Mouse (Mus musculus): ENCODE results near the gene Cldn24. TPM values are rescaled to one million over a fixed set of nuclear protein-coding genes. Genes with fewer than 3 reads are reported as not detected.
A peak's percentile ranks its signal among the peaks of the same experiment; 100 is the strongest.

The Cldn24 gene
- not detected in 2 replicates for polyA plus RNA-seq (2016; fragmentation: Nextera tagmentation; extraction: Ambion mirVana)

- Histone ChIP-seq H3K27me3 (ENCODE audit: low read depth, poor library complexity, severe bottlenecking) (no peaks in the 10 kb centered on the region), H3K27ac (no peak within 1 kb of the TSS), H3K4me1 (no peaks in the 10 kb centered on the region), H3K9me3 (replicated peaks) (no peaks in the 10 kb centered on the region), H3K4me3 (no peak within 1 kb of the TSS), H3K36me3 (no peaks in the 10 kb centered on the region)
- WGBS = 90% methylated on average over 6 of the region's 6 CpGs
- DNase-seq (ENCODE audit: low spot score) = no peak
These were observed at the start of gene Cldn24 for GRCm38 (mm10) chr8:47821843-47822242. TSS of gene Cldn24 (plus strand) at chr8:47822143.

GRCm38 (mm10) chr8:47772986-47773385 is 49.0 kb upstream of the Cldn24 start:
- no peaks in the 10 kb centered on the region for H3K36me3 ChIP-seq
- H3K4me1 ChIP-seq = peaks cover 16% of the 10 kb centered on the region
- no peaks in the 10 kb centered on the region for H3K9me3 ChIP-seq (replicated peaks)
- no peak overlapping the region for H3K4me3 ChIP-seq
- WGBS = 78% methylated on average over 5 of the region's 5 CpGs
- H3K27me3 ChIP-seq (ENCODE audit: low read depth, poor library complexity, severe bottlenecking) = no peaks in the 10 kb centered on the region
- H3K27ac ChIP-seq = no peak overlapping the region
- DNase-seq (ENCODE audit: low spot score) = no peak

GRCm38 (mm10) chr8:47777415-47777814 is 44.5 kb upstream of the Cldn24 start:
- WGBS = 93% methylated on average over 7 of the region's 7 CpGs
- no peaks in the 10 kb centered on the region for H3K36me3 ChIP-seq
- no peaks in the 10 kb centered on the region for H3K27me3 ChIP-seq (ENCODE audit: low read depth, poor library complexity, severe bottlenecking)
- DNase-seq (ENCODE audit: low spot score) = no peak
- no peaks in the 10 kb centered on the region for H3K9me3 ChIP-seq (replicated peaks)
- 0 out of 2 replicates have a peak, but pooled peaks cover 5% of the 10 kb centered on the region for H3K4me1 ChIP-seq
- H3K27ac ChIP-seq = no peak overlapping the region
- H3K4me3 ChIP-seq = no peak overlapping the region

- Histone ChIP-seq H3K27me3 (ENCODE audit: low read depth, poor library complexity, severe bottlenecking) (no peaks in the 10 kb centered on the region), H3K4me1 (0 out of 2 replicates have a peak, but pooled peaks cover 5% of the 10 kb centered on the region), H3K36me3 (no peaks in the 10 kb centered on the region), H3K4me3 (no peak overlapping the region), H3K9me3 (replicated peaks) (no peaks in the 10 kb centered on the region), H3K27ac (no peak overlapping the region)
- DNase-seq (ENCODE audit: low spot score) = no peak
- WGBS = 82% methylated on average over 6 of the region's 6 CpGs
These were observed 42.4 kb upstream of the Cldn24 start for GRCm38 (mm10) chr8:47779589-47779988.

- Histone ChIP-seq H3K9me3 (replicated peaks) (no peaks in the 10 kb centered on the region), H3K4me1 (0 out of 2 replicates have a peak, but pooled peaks cover 5% of the 10 kb centered on the region), H3K36me3 (no peaks in the 10 kb centered on the region), H3K27ac (no peak overlapping the region), H3K27me3 (ENCODE audit: low read depth, poor library complexity, severe bottlenecking) (no peaks in the 10 kb centered on the region), H3K4me3 (no peak overlapping the region)
- no peak for DNase-seq (ENCODE audit: low spot score)
- WGBS = 89% methylated on average over 4 of the region's 4 CpGs
These were observed 40.1 kb upstream of the Cldn24 start for GRCm38 (mm10) chr8:47781881-47782280.

- Histone ChIP-seq H3K4me3 (no peak overlapping the region), H3K27me3 (ENCODE audit: low read depth, poor library complexity, severe bottlenecking) (no peaks in the 10 kb centered on the region), H3K4me1 (peaks cover 12% of the 10 kb centered on the region), H3K27ac (no peak overlapping the region), H3K9me3 (replicated peaks) (no peaks in the 10 kb centered on the region), H3K36me3 (no peaks in the 10 kb centered on the region)
- DNase-seq (ENCODE audit: low spot score) = no peak
- 97% methylated on average over 2 of the region's 2 CpGs for WGBS
These were observed 38.4 kb upstream of the Cldn24 start for GRCm38 (mm10) chr8:47783544-47783943.

GRCm38 (mm10) chr8:47783944-47784343 is 38.0 kb upstream of the Cldn24 start:
- 93% methylated on average over 6 of the region's 6 CpGs for WGBS
- H3K27ac ChIP-seq = no peak overlapping the region
- no peaks in the 10 kb centered on the region for H3K27me3 ChIP-seq (ENCODE audit: low read depth, poor library complexity, severe bottlenecking)
- no peak overlapping the region for H3K4me3 ChIP-seq
- no peaks in the 10 kb centered on the region for H3K36me3 ChIP-seq
- H3K4me1 ChIP-seq = peaks cover 12% of the 10 kb centered on the region
- no peak for DNase-seq (ENCODE audit: low spot score)
- H3K9me3 ChIP-seq (replicated peaks) = no peaks in the 10 kb centered on the region

- H3K27me3 ChIP-seq (ENCODE audit: low read depth, poor library complexity, severe bottlenecking) = no peaks in the 10 kb centered on the region
- H3K9me3 ChIP-seq (replicated peaks) = no peaks in the 10 kb centered on the region
- H3K27ac ChIP-seq = no peak overlapping the region
- no peak for DNase-seq (ENCODE audit: low spot score)
- H3K4me3 ChIP-seq = no peak overlapping the region
- 78% methylated on average over 7 of the region's 7 CpGs for WGBS
- H3K4me1 ChIP-seq = peaks cover 12% of the 10 kb centered on the region
- H3K36me3 ChIP-seq = no peaks in the 10 kb centered on the region
These were observed 37.5 kb upstream of the Cldn24 start for GRCm38 (mm10) chr8:47784436-47784835.

GRCm38 (mm10) chr8:47786323-47786722 is 35.6 kb upstream of the Cldn24 start:
- Histone ChIP-seq H3K4me3 (no peak overlapping the region), H3K27ac (no peak overlapping the region), H3K9me3 (replicated peaks) (no peaks in the 10 kb centered on the region), H3K36me3 (no peaks in the 10 kb centered on the region), H3K4me1 (peaks cover 12% of the 10 kb centered on the region), H3K27me3 (ENCODE audit: low read depth, poor library complexity, severe bottlenecking) (no peaks in the 10 kb centered on the region)
- 94% methylated on average over 15 of the region's 15 CpGs for WGBS
- DNase-seq (ENCODE audit: low spot score) = no peak

- Histone ChIP-seq H3K9me3 (replicated peaks) (no peaks in the 10 kb centered on the region), H3K27me3 (ENCODE audit: low read depth, poor library complexity, severe bottlenecking) (no peaks in the 10 kb centered on the region), H3K4me1 (peaks cover 16% of the 10 kb centered on the region), H3K36me3 (no peaks in the 10 kb centered on the region), H3K27ac (peak overlapping the region; percentile 61), H3K4me3 (no peak overlapping the region)
- no peak for DNase-seq (ENCODE audit: low spot score)
- WGBS = 59% methylated on average over 10 of the region's 10 CpGs
These were observed 34.2 kb upstream of the Cldn24 start for GRCm38 (mm10) chr8:47787705-47788104.

- Histone ChIP-seq H3K4me1 (peaks cover 16% of the 10 kb centered on the region), H3K27me3 (ENCODE audit: low read depth, poor library complexity, severe bottlenecking) (no peaks in the 10 kb centered on the region), H3K4me3 (no peak overlapping the region), H3K9me3 (replicated peaks) (no peaks in the 10 kb centered on the region), H3K36me3 (no peaks in the 10 kb centered on the region), H3K27ac (no peak overlapping the region)
- 75% methylated on average over 9 of the region's 9 CpGs for WGBS
- no peak for DNase-seq (ENCODE audit: low spot score)
These were observed 30.0 kb upstream of the Cldn24 start for GRCm38 (mm10) chr8:47791986-47792385.

GRCm38 (mm10) chr8:47799438-47799837 is 22.5 kb upstream of the Cldn24 start:
- no peak for DNase-seq (ENCODE audit: low spot score)
- no peaks in the 10 kb centered on the region for H3K36me3 ChIP-seq
- H3K27ac ChIP-seq = no peak overlapping the region
- H3K27me3 ChIP-seq (ENCODE audit: low read depth, poor library complexity, severe bottlenecking) = no peaks in the 10 kb centered on the region
- 90% methylated on average over 6 of the region's 6 CpGs for WGBS
- no peaks in the 10 kb centered on the region for H3K4me1 ChIP-seq
- no peaks in the 10 kb centered on the region for H3K9me3 ChIP-seq (replicated peaks)
- no peak overlapping the region for H3K4me3 ChIP-seq

- no peaks in the 10 kb centered on the region for H3K9me3 ChIP-seq (replicated peaks)
- no peak for DNase-seq (ENCODE audit: low spot score)
These were observed 19.6 kb upstream of the Cldn24 start for GRCm38 (mm10) chr8:47802349-47802748.

GRCm38 (mm10) chr8:47804262-47804661 is 17.7 kb upstream of the Cldn24 start:
- Histone ChIP-seq H3K4me3 (no peak overlapping the region), H3K9me3 (replicated peaks) (no peaks in the 10 kb centered on the region), H3K27ac (no peak overlapping the region), H3K36me3 (no peaks in the 10 kb centered on the region), H3K4me1 (peaks cover 9% of the 10 kb centered on the region), H3K27me3 (ENCODE audit: low read depth, poor library complexity, severe bottlenecking) (no peaks in the 10 kb centered on the region)
- WGBS = 91% methylated on average over 1 of the region's 1 CpGs
- no peak for DNase-seq (ENCODE audit: low spot score)

More at GRCm38 (mm10) chr8:47802349-47802748, 19.6 kb upstream of the Cldn24 start:
- Histone ChIP-seq H3K4me1 (peaks cover 9% of the 10 kb centered on the region), H3K4me3 (no peak overlapping the region), H3K27ac (no peak overlapping the region), H3K27me3 (ENCODE audit: low read depth, poor library complexity, severe bottlenecking) (no peaks in the 10 kb centered on the region), H3K36me3 (no peaks in the 10 kb centered on the region)
- 87% methylated on average over 2 of the region's 2 CpGs for WGBS
